Mouse (Mus musculus) midbrain, postnatal 0 days (tissue): ENCODE measurements around the gene Sned1. TPM values are rescaled to one million over a fixed set of nuclear protein-coding genes. Genes with fewer than 3 reads are reported as not detected.
A peak's percentile ranks its signal among the peaks of the same experiment; 100 is the strongest.

ENCODE experiments used
- ATAC-seq: fragments of 200-750 bp; cut with Nextera tagmentation; 2 replicates; pipeline ENCODE4 v1.8.0; 2017; ENCODE audit warnings: moderate number of reproducible peaks, mild to moderate bottlenecking, moderate TSS enrichment, moderate library complexity; ENCODE audit not compliant: low FRiP score
- DNase-seq: peaks from one replicate; pipeline ENCODE4 v3.0.0-alpha.2; 2015; ENCODE audit warnings: low spot score
- H3K27ac ChIP-seq: fragments of 300-500 bp; sonication (generic); 2 replicates; pipeline ENCODE4 v1.5.1; 2014; ENCODE audit warnings: low read depth, mild to moderate bottlenecking, low read length, mixed read lengths
- H3K27me3 ChIP-seq: fragments of 300-500 bp; sonication (generic); 2 replicates; pipeline ENCODE4 v1.6.1; 2014; ENCODE audit warnings: low read length, control low read depth, mixed read lengths; ENCODE audit not compliant: insufficient read depth
- H3K36me3 ChIP-seq: fragments of 300-500 bp; sonication (generic); 2 replicates; pipeline ENCODE4 v1.6.1; 2014; ENCODE audit warnings: low read length, control low read depth, mixed read lengths; ENCODE audit not compliant: insufficient read depth
- H3K4me1 ChIP-seq: fragments of 300-500 bp; sonication (generic); 2 replicates; pipeline ENCODE4 v1.6.1; 2014; ENCODE audit warnings: mild to moderate bottlenecking, control low read depth, antibody characterized with exemption, low read length, mixed read lengths; ENCODE audit not compliant: insufficient read depth
- H3K4me2 ChIP-seq: fragments of 300-500 bp; sonication (generic); 2 replicates; pipeline ENCODE4 v1.6.1; 2014; ENCODE audit warnings: low read depth, mild to moderate bottlenecking, low read length, mixed read lengths; ENCODE audit not compliant: poor library complexity, severe bottlenecking
- H3K4me3 ChIP-seq: fragments of 300-500 bp; sonication (generic); 2 replicates; pipeline ENCODE4 v1.5.1; 2014; ENCODE audit warnings: low read depth, mild to moderate bottlenecking, low read length, moderate library complexity
- H3K9ac ChIP-seq: fragments of 300-500 bp; sonication (generic); replicated peaks from 2 replicates; pipeline ENCODE4 v1.6.1; 2014; ENCODE audit warnings: mild to moderate bottlenecking, low read length, moderate library complexity, mixed read lengths; ENCODE audit not compliant: poor library complexity, severe bottlenecking
- H3K9me3 ChIP-seq: fragments of 300-500 bp; sonication (generic); 2 replicates; pipeline ENCODE4 v1.6.1; 2016; ENCODE audit warnings: low read length, control low read depth
- CTCF ChIP-seq: IDR thresholded peaks from 2 replicates; pipeline ENCODE4 v1.5.1; 2016; ENCODE audit warnings: antibody characterized with exemption, mild to moderate bottlenecking
- WGBS: fragments of 180-500 bp; shearing (Covaris S2); extraction: QIAGEN DNeasy Blood & Tissue Kit; methylation state at CpG from one replicate; pipeline ENCODE4 v1.1.7; 2014; 5-methylcytosine and 5-hydroxymethylcytosine counted together
- polyA plus RNA-seq: library from polyadenylated mRNA; unstranded; fragments of >200 nt; fragmentation: Nextera tagmentation; extraction: Ambion mirVana; gene quantifications from 2 replicates; pipeline ENCODE4 v1.2.1, GENCODE M21; 2015
- total RNA-seq: library from RNA; depleted of rRNA; stranded (reverse); fragments of >200 nt; gene quantifications from 2 replicates; pipeline ENCODE4 v1.2.3, GENCODE M21; 2014

The Sned1 gene
- total and polyA plus RNA-seq, 2 experiments from 2014 or later, result 5.1 to 24.4 TPM

DNA sequence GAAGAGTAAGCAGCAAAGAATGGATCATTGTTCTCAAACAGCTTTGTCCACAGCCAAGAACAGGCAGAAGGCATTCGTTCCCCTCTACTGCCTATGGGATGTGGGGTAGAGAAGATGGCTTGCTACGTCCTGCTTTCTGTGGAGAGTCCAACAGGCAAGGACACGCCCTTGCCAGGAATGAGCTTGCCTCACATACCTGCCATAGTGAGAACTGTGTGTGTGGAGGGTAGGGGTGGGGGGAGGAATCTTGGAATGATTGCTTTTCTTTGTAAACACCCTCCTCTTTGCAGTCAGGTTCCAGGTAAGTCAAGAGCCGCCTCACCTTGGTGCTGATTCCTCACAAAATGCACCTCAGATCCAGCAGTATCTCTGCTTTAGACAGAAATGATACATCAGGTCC lies 64.2 kb downstream of the Sned1 start:
- no peak for TF ChIP-seq CTCF
- no peak overlapping the region for H3K4me3 ChIP-seq
- H3K27me3 ChIP-seq, result no peaks in the 10 kb centered on the region
- no peaks in the 10 kb centered on the region for H3K9me3 ChIP-seq
- DNase-seq, result no peak
- H3K36me3 ChIP-seq, result peaks cover 73% of the 10 kb centered on the region
- no peak overlapping the region for H3K27ac ChIP-seq
- 0 out of 2 replicates have a peak, but pooled peaks cover 2% of the 10 kb centered on the region for H3K4me1 ChIP-seq
- no peak for ATAC-seq
- H3K4me2 ChIP-seq, result no peak overlapping the region
- WGBS, result 95% methylated on average over 4 of the region's 4 CpGs
- H3K9ac ChIP-seq, result no peak overlapping the region

DNA sequence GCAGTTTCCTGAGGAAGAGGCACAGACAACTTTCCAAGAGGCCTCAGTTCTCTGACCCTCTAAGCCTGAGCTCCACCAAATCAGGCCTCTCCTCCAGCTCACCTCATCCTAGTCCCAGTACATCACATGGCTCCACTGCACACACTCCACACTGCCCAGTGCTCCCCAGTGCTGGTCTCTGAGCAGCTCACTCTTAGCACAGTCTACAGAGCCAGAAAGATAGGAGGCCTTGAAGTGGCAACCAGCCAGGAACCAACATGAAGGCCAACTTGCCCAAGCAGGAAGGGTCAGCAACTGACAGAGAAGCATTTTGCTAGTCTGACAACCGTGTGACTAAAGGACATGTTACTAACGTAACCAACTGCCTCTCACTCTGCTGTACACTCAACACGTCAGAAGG lies 64.9 kb downstream of the Sned1 start:
- Histone ChIP-seq H3K4me1 (0 out of 2 replicates have a peak, but pooled peaks cover 4% of the 10 kb centered on the region), H3K9me3 (no peaks in the 10 kb centered on the region), H3K27ac (no peak overlapping the region), H3K36me3 (peaks cover 72% of the 10 kb centered on the region), H3K4me2 (no peak overlapping the region), H3K27me3 (no peaks in the 10 kb centered on the region), H3K4me3 (no peak overlapping the region), H3K9ac (no peak overlapping the region)
- WGBS, result 92% methylated on average over 3 of the region's 3 CpGs
- DNase-seq (no peak), ATAC-seq (no peak)
- TF ChIP-seq CTCF, result no peak

DNA sequence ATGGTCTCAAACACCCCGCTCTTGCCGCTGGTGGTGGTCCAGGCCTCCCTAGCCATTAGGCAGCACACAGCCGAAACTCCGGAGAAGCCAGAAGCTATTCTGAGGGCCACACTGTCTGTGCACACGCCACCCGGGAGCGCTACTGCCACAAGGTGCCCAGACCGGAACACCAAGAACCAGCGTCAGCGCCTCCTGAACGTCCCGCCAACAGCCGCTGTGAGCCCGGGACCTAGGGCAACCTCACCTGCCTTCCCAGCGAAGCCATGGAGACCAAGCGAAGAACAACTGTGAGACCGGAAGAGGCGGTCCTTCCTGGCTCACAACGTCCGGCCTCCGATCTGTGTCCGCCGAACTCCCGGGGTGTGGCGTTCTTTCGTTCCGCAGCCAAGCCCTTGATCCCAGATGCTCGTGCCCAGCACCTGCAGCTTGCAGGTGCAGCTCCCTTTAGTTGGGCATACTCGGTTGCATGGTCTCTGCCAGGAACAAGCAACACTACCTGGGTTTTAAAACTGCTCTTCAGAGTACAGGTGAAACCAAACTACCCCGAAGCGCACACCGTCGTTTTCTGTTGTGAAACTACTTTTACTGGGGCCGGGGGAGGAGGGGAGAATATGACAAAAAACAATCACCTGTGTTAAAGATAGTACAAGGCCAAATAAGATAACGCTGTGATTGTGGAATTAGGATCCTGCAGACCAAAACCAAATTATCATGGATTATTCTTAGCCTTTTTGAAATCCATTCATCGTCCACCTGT lies 70.1 kb downstream of the Sned1 start, which contains the start of gene Mterf4:
Mterf4 (minus strand) TSS at position 335 of the 757 bp plus-strand sequence.
- 7% methylated on average over 36 of the region's 36 CpGs for WGBS
- Histone ChIP-seq H3K4me1 (0 out of 2 replicates have a peak, but pooled peaks cover 4% of the 10 kb centered on the region), H3K4me3 (peak within 1 kb of the TSS; percentile 80), H3K4me2 (peak within 1 kb of the TSS; percentile 77), H3K36me3 (peaks cover 34% of the 10 kb centered on the region), H3K9me3 (no peaks in the 10 kb centered on the region), H3K9ac (peak within 1 kb of the TSS; percentile 80), H3K27ac (0 out of 2 replicates have a peak within 1 kb of the TSS, but pooled peaks have one; percentile 52), H3K27me3 (no peaks in the 10 kb centered on the region)
- TF ChIP-seq CTCF, result peak; percentile 1; the same call in 1 of the 2 replicates
- ATAC-seq, result peak; percentile 94
- peak; percentile 92 for DNase-seq

DNA sequence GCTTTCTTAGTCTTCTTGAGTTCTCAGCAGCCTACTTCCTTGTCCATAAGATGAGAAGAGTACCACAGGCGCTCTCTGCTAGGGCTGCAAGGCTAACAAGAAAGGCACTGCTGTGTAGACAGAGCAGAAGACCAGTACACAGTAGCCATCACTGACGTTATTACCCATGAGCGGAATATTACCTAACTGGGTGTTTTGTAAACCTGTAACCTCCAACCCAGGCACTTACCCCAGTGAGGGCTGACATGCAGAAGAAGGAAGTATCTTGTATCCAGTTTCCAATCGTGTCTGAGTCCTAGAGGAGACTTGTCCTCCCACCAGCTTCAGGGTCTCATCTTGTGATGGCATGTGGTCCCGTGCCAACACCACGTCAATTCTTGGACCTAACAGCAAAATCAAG lies 88.3 kb downstream of the Sned1 start:
- no peak overlapping the region for H3K27ac ChIP-seq
- DNase-seq, result no peak
- no peaks in the 10 kb centered on the region for H3K4me1 ChIP-seq
- ATAC-seq, result no peak
- no peak overlapping the region for H3K4me3 ChIP-seq
- 95% methylated on average over 6 of the region's 6 CpGs for WGBS
- no peaks in the 10 kb centered on the region for H3K9me3 ChIP-seq
- peaks cover 43% of the 10 kb centered on the region for H3K36me3 ChIP-seq
- H3K4me2 ChIP-seq, result no peak overlapping the region
- H3K27me3 ChIP-seq, result no peaks in the 10 kb centered on the region
- no peak for TF ChIP-seq CTCF
- H3K9ac ChIP-seq, result no peak overlapping the region

DNA sequence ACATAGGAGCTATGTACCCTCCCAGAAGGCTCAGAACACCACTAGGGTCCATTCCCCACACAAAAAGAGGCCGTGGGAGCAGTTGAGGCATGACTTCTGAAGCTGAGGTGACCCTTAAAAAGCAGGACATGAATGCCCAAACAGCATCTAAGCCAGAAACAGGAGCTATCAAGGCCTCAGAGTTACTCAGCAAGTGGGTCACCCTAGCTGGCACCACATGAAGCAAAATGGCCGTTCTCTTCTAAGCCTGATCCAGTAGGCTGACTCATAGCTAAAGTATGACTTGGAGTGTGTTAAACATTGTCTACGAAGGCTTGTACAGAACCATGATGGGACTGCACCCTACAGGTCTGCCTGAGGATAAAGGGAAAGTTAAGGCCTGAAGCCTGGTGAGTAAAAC lies 90.8 kb downstream of the Sned1 start:
- no peak for TF ChIP-seq CTCF

DNA sequence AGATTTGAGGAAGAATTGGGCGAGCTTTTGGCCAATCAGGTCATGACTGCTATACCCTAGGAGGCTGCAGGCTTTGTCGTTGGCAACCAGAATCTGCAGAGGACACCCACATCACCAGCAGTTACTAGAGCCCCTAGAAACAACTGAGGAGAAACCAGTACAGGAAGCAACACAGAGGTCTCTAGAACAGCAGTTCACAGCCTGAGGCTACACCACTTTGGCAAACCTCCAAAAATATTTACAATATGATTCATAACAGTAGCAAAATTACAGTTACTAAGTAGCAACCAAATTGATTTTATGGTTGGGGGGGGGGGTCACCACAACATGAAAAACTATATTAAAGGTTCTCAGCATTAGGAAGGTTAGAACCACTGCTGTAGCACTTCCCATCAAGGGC lies 99.0 kb downstream of the Sned1 start:
- WGBS, result 85% methylated on average over 2 of the region's 2 CpGs
- H3K4me2 ChIP-seq, result no peak overlapping the region
- peak; percentile 1 for DNase-seq

More for the DNA sequence above, 90.8 kb downstream of the Sned1 start:
- H3K4me3 ChIP-seq, result no peak overlapping the region
- H3K27ac ChIP-seq, result no peak overlapping the region
- peaks cover 24% of the 10 kb centered on the region; the same call in 1 of the 2 replicates for H3K36me3 ChIP-seq
- 94% methylated on average over 3 of the region's 3 CpGs for WGBS
- no peaks in the 10 kb centered on the region for H3K27me3 ChIP-seq
- no peaks in the 10 kb centered on the region for H3K9me3 ChIP-seq
- no peak for ATAC-seq
- no peak overlapping the region for H3K9ac ChIP-seq
- H3K4me1 ChIP-seq, result no peaks in the 10 kb centered on the region
- no peak overlapping the region for H3K4me2 ChIP-seq
- no peak for DNase-seq

More for the DNA sequence above, 99.0 kb downstream of the Sned1 start:
- no peaks in the 10 kb centered on the region for H3K27me3 ChIP-seq
- H3K27ac ChIP-seq, result no peak overlapping the region
- no peak for ATAC-seq
- no peaks in the 10 kb centered on the region for H3K4me1 ChIP-seq
- no peak for TF ChIP-seq CTCF
- H3K9ac ChIP-seq, result no peak overlapping the region
- no peaks in the 10 kb centered on the region for H3K9me3 ChIP-seq
- no peak overlapping the region for H3K4me3 ChIP-seq
- H3K36me3 ChIP-seq, result peaks cover 3% of the 10 kb centered on the region; the same call in 1 of the 2 replicates
